Mouse (Mus musculus): ENCODE data around the gene Gucy1b2. TPM values are rescaled to one million over a fixed set of nuclear protein-coding genes. Genes with fewer than 3 reads are reported as not detected.

The Gucy1b2 gene
- not detected for total RNA-seq (2021)
- long read RNA-seq, experiment 1: 0 reads
- long read RNA-seq, experiment 2: 0 reads

- intact Hi-C loops (cut with DNase I): loop anchor here (5.0 kb wide), 1 partner anchor 124 kb away; no protein-coding TSS in a partner anchor
- no peak for TF ChIP-seq CTCF (IDR thresholded peaks at IDR 0.05)
- Histone ChIP-seq H3K27ac (no peak within 1 kb of the TSS), H3K4me3 (no peak within 1 kb of the TSS)
- DNase-seq: no peak
Observed at GRCm38 (mm10) chr14:62456239-62456747, at the start of gene Gucy1b2. TSS of gene Gucy1b2 (minus strand) at chr14:62456289.

- intact Hi-C loops (cut with DNase I): no loop called here
- no peak for TF ChIP-seq CTCF (IDR thresholded peaks at IDR 0.05)
- Histone ChIP-seq H3K4me3 (no peak overlapping the region), H3K27ac (no peak overlapping the region)
- DNase-seq: no peak
Observed at GRCm38 (mm10) chr14:62497391-62497790, 41.3 kb upstream of the Gucy1b2 start.

- intact Hi-C loops (cut with DNase I): no loop called here
Observed at GRCm38 (mm10) chr14:62496501-62496900, 40.4 kb upstream of the Gucy1b2 start.

GRCm38 (mm10) chr14:62493456-62493855 is 37.4 kb upstream of the Gucy1b2 start:
- no peak for TF ChIP-seq CTCF (IDR thresholded peaks at IDR 0.05)
- no peak overlapping the region for H3K27ac ChIP-seq
- intact Hi-C loops (cut with DNase I): no loop called here
- DNase-seq: no peak
- H3K4me3 ChIP-seq: no peak overlapping the region

More at GRCm38 (mm10) chr14:62496501-62496900, 40.4 kb upstream of the Gucy1b2 start:
- DNase-seq: no peak
- H3K4me3 ChIP-seq: no peak overlapping the region
- no peak for TF ChIP-seq CTCF (IDR thresholded peaks at IDR 0.05)
- no peak overlapping the region for H3K27ac ChIP-seq

GRCm38 (mm10) chr14:62492196-62492850 is 36.2 kb upstream of the Gucy1b2 start:
- Histone ChIP-seq H3K4me3 (no peak overlapping the region), H3K27ac (no peak overlapping the region)
- intact Hi-C loops (cut with DNase I): loop anchor here (1.0 kb wide), 1 partner anchor 483 kb away; no protein-coding TSS in a partner anchor
- peak; percentile 80 for DNase-seq
- TF ChIP-seq CTCF (IDR thresholded peaks at IDR 0.05): peak; percentile 97

GRCm38 (mm10) chr14:62488270-62488669 is 32.2 kb upstream of the Gucy1b2 start:
- no peak overlapping the region for H3K4me3 ChIP-seq
- no peak overlapping the region for H3K27ac ChIP-seq
- intact Hi-C loops (cut with DNase I): no loop called here
- no peak for DNase-seq
- TF ChIP-seq CTCF (IDR thresholded peaks at IDR 0.05): no peak

GRCm38 (mm10) chr14:62481381-62481780 is 25.3 kb upstream of the Gucy1b2 start:
- intact Hi-C loops (cut with DNase I): no loop called here
- no peak for DNase-seq
- Histone ChIP-seq H3K4me3 (no peak overlapping the region), H3K27ac (no peak overlapping the region)
- TF ChIP-seq CTCF (IDR thresholded peaks at IDR 0.05): no peak

GRCm38 (mm10) chr14:62479395-62479794 is 23.3 kb upstream of the Gucy1b2 start:
- no peak for TF ChIP-seq CTCF (IDR thresholded peaks at IDR 0.05)
- H3K4me3 ChIP-seq: no peak overlapping the region
- intact Hi-C loops (cut with DNase I): no loop called here

GRCm38 (mm10) chr14:62474481-62474880 is 18.4 kb upstream of the Gucy1b2 start:
- intact Hi-C loops (cut with DNase I): no loop called here
- H3K27ac ChIP-seq: no peak overlapping the region
- TF ChIP-seq CTCF (IDR thresholded peaks at IDR 0.05): no peak
- H3K4me3 ChIP-seq: no peak overlapping the region
- no peak for DNase-seq

More at GRCm38 (mm10) chr14:62479395-62479794, 23.3 kb upstream of the Gucy1b2 start:
- no peak overlapping the region for H3K27ac ChIP-seq
- DNase-seq: no peak

GRCm38 (mm10) chr14:62472061-62472460 is 16.0 kb upstream of the Gucy1b2 start:
- intact Hi-C loops (cut with DNase I): no loop called here
- no peak overlapping the region for H3K4me3 ChIP-seq
- H3K27ac ChIP-seq: no peak overlapping the region
- TF ChIP-seq CTCF (IDR thresholded peaks at IDR 0.05): no peak
- no peak for DNase-seq

- no peak overlapping the region for H3K27ac ChIP-seq
- TF ChIP-seq CTCF (IDR thresholded peaks at IDR 0.05): no peak
- intact Hi-C loops (cut with DNase I): no loop called here
Observed at GRCm38 (mm10) chr14:62468753-62469125, 12.7 kb upstream of the Gucy1b2 start.

GRCm38 (mm10) chr14:62468119-62468752 is 12.1 kb upstream of the Gucy1b2 start:
- TF ChIP-seq CTCF (IDR thresholded peaks at IDR 0.05): no peak
- Histone ChIP-seq H3K4me3 (no peak overlapping the region), H3K27ac (no peak overlapping the region)
- intact Hi-C loops (cut with DNase I): no loop called here
- DNase-seq: no peak

More at GRCm38 (mm10) chr14:62468753-62469125, 12.7 kb upstream of the Gucy1b2 start:
- no peak for DNase-seq
- no peak overlapping the region for H3K4me3 ChIP-seq

GRCm38 (mm10) chr14:62464966-62465365 is 8.9 kb upstream of the Gucy1b2 start:
- no peak overlapping the region for H3K27ac ChIP-seq
- TF ChIP-seq CTCF (IDR thresholded peaks at IDR 0.05): no peak
- peak overlapping the region; percentile 40 for H3K4me3 ChIP-seq
- peak; percentile 49 for DNase-seq
- intact Hi-C loops (cut with DNase I): no loop called here
